8 mouse cellular contexts compared by ENCODE assay signal in the genomic region with DNA sequence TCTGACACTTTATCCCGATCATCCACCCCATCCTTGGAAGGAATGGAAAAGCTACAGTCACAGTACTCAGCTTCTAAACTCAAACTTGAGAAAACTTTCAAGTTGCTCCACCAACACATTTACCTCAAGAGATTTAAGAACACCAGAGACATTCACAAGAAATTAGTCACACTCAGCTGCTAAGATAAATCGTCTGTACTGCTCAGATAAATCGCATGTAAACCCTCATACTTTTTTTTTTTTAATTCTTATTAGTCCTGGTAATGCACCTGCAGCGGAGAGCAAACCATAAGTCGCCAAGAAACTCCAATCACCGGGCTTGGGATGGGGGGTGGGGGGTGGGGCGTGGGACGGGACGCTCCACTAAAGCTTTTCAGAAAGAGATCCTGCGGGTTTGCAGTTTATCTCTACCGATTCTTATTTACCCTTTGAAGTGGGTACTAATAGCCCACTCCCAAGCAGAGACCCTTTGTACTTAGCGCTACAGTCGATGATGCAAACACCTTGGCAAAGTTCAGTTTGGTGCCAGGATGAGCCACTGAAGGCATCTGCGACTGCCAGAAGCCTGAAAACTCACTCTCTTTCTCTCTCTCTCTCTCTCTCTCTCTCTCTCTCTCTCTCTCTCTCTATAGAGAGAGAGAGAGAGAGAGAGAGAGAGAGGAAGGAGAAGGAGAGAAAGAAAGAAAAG. TPM values are rescaled to one million over a fixed set of nuclear protein-coding genes. Genes with fewer than 3 reads are reported as not detected.
A peak's percentile ranks its signal among the peaks of the same experiment; 100 is the strongest.
DNase-seq lines count a peak whose midpoint lies in the region; ATAC-seq and TF ChIP-seq lines count a peak whose summit lies in the region.

No protein-coding gene starts in this region.

- no peak for DNase-seq in lung, postnatal 10 days
- no peak for DNase-seq in neural tube, embryonic 11.5 days (ENCODE audit: low spot score)
- DNase-seq in urinary bladder, postnatal 36 days (ENCODE audit: low spot score in 2 of 2) = no peak
- DNase-seq in spleen, postnatal 14 days (ENCODE audit: low spot score in 2 of 2) = no peak
- DNase-seq in cerebellum, adult 18-20 months = no peak

- WGBS in lung, embryonic 16.5 days = 8% methylated on average over 14 of the region's 14 CpGs
- WGBS in neural tube, embryonic 11.5 days = 14% methylated on average over 14 of the region's 14 CpGs

- no peak for TF ChIP-seq CTCF in cortical plate, adult 2 months (IDR thresholded peaks at IDR 0.05; ENCODE audit: extremely low read depth, insufficient read depth, low read length)

- H3K4me3 ChIP-seq in lung, embryonic 16.5 days (ENCODE audit: low read length) = peak overlapping the region; percentile 64
- H3K4me3 ChIP-seq in cortical plate, adult 2 months (ENCODE audit: insufficient read depth, low read length) = peak overlapping the region; percentile 45
- H3K4me3 ChIP-seq in neural tube, embryonic 11.5 days (ENCODE audit: low read depth, low read length) = peak overlapping the region; percentile 94

- no peaks in the 10 kb centered on the region for H3K9me3 ChIP-seq in lung, embryonic 16.5 days (ENCODE audit: control insufficient read depth, low read length)
- no peaks in the 10 kb centered on the region for H3K9me3 ChIP-seq in neural tube, embryonic 11.5 days (ENCODE audit: control insufficient read depth, low read length)

- no peak for TF ChIP-seq POLR2A in cortical plate, adult 2 months (IDR thresholded peaks at IDR 0.05; ENCODE audit: extremely low read depth, insufficient read depth, low read length)

- H3K36me3 ChIP-seq in lung, embryonic 16.5 days (ENCODE audit: control insufficient read depth, insufficient read depth, low read length) = no peaks in the 10 kb centered on the region
- no peaks in the 10 kb centered on the region for H3K36me3 ChIP-seq in neural tube, embryonic 11.5 days (ENCODE audit: control insufficient read depth, insufficient read depth, low read length)

- H3K27ac ChIP-seq in lung, embryonic 16.5 days (ENCODE audit: low read length) = no peak overlapping the region
- H3K27ac ChIP-seq in cortical plate, adult 2 months (ENCODE audit: insufficient read depth, low read length) = no peak overlapping the region
- H3K27ac ChIP-seq in neural tube, embryonic 11.5 days (ENCODE audit: low read depth, low read length) = no peak overlapping the region

- H3K4me2 ChIP-seq in lung, embryonic 16.5 days (ENCODE audit: low read depth, low read length) = peak overlapping the region; percentile 64
- peak overlapping the region; percentile 72 for H3K4me2 ChIP-seq in neural tube, embryonic 11.5 days (ENCODE audit: low read depth)

- no peak for ATAC-seq in lung, embryonic 16.5 days (ENCODE audit: low read depth)
- ATAC-seq in inflammation-experienced regulatory T-cells, adult 6 months = peak; percentile 16
- no peak for ATAC-seq in neural tube, embryonic 11.5 days (ENCODE audit: insufficient read depth, low FRiP score, low TSS enrichment)

- H3K9ac ChIP-seq in lung, embryonic 16.5 days (ENCODE audit: low read length) = peak overlapping the region; percentile 79
- peak overlapping the region; percentile 89 for H3K9ac ChIP-seq in neural tube, embryonic 11.5 days (ENCODE audit: low read length)

- H3K27me3 ChIP-seq in lung, embryonic 16.5 days (ENCODE audit: control insufficient read depth, insufficient read depth, low read depth, low read length) = no peaks in the 10 kb centered on the region
- no peaks in the 10 kb centered on the region for H3K27me3 ChIP-seq in neural tube, embryonic 11.5 days (ENCODE audit: control insufficient read depth, insufficient read depth, low read length)

- peaks cover 7% of the 10 kb centered on the region; the same call in 1 of the 2 replicates for H3K4me1 ChIP-seq in lung, embryonic 16.5 days (replicated peaks; ENCODE audit: control insufficient read depth, insufficient read depth, low read length)
- H3K4me1 ChIP-seq in cortical plate, adult 2 months (ENCODE audit: control insufficient read depth, insufficient read depth, low read length) = no peaks in the 10 kb centered on the region
- peaks cover 4% of the 10 kb centered on the region; the same call in 1 of the 2 replicates for H3K4me1 ChIP-seq in neural tube, embryonic 11.5 days (ENCODE audit: control insufficient read depth, insufficient read depth, low read length)

RNA-seq across cellular contexts. Expression of a gene that starts 15.3 kb away (rescaled TPM):
- 11.3 and 11.8 TPM in 2 replicates for polyA plus RNA-seq in lung, embryonic 16.5 days (2015; fragmentation: Nextera tagmentation; extraction: Ambion mirVana)
- 46.6 and 49.1 TPM in 2 replicates for polyA plus RNA-seq in cortical plate, adult 2 months (2012; rRNA removed)
- polyA plus RNA-seq in inflammation-experienced regulatory T-cells, adult 6 months (2017; shearing (Covaris generic)) = 10 to 100 TPM in 1 of 3 experiments, 1 to 10 TPM in 2; 5.0 to 10.2 (median 8.8) TPM
- 26.4 and 27.0 TPM in 2 replicates for polyA plus RNA-seq in neural tube, embryonic 11.5 days (2014; fragmentation: Nextera tagmentation; extraction: Ambion mirVana)

RNA-seq across cellular contexts. Expression of a gene that starts 31.5 kb away (rescaled TPM):
- 8.8 and 9.5 TPM in 2 replicates for polyA plus RNA-seq in lung, embryonic 16.5 days (2015; fragmentation: Nextera tagmentation; extraction: Ambion mirVana)
- 35.2 and 36.1 TPM in 2 replicates for polyA plus RNA-seq in cortical plate, adult 2 months (2012; rRNA removed)
- polyA plus RNA-seq in inflammation-experienced regulatory T-cells, adult 6 months (2017; shearing (Covaris generic)) = 10 to 100 TPM; 13.1 to 14.8 (median 13.3) TPM
- 6.9 TPM in 2 replicates for polyA plus RNA-seq in neural tube, embryonic 11.5 days (2014; fragmentation: Nextera tagmentation; extraction: Ambion mirVana)
